18 mouse cellular contexts compared by ENCODE assay signal in the genomic region with DNA sequence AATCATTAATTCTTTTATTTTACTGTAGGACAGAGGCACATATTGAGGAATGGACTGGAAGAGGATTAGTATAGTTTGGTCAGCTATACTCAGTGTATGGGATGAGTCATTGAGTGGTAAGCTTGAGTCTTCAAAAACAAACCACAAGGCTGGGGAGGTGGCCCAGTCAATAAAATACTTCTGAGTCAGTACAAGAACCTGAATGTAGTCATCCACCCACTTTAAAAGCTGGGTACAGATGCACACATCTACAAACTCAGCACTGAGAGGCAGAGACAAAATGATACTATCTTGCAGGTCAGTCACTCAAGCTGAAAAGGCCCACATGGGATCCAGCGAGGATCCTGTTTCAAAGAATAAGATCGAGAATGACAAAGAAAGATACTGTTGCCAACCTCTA.
A peak's percentile ranks its signal among the peaks of the same experiment; 100 is the strongest.
DNase-seq lines count a peak whose midpoint lies in the region; ATAC-seq and TF ChIP-seq lines count a peak whose summit lies in the region.
"Had no signal": no experiment of that assay in that cellular context is flagged by ENCODE, and none has a peak within 500 bp of the region (broad histone marks: within the 10 kb centered on the region; RNA-seq: fewer than 3 reads in every experiment).

No protein-coding gene starts in this region.

- no peak for TF ChIP-seq EP300 in lung, postnatal 0 days (IDR thresholded peaks at IDR 0.05)

- ATAC-seq in lung, postnatal 0 days, result peak; percentile 46; the same call in 1 of the 2 replicates
- ATAC-seq: hindbrain, embryonic 16.5 days; liver, embryonic 12.5 days had no signal

- no peaks in the 10 kb centered on the region for H3K4me1 ChIP-seq in lung, postnatal 0 days (ENCODE audit: insufficient read depth, low read depth, low read length)
- no peaks in the 10 kb centered on the region for H3K4me1 ChIP-seq in lung, adult 2 months (ENCODE audit: control insufficient read depth, insufficient read depth, low read length)
- H3K4me1 ChIP-seq: liver, embryonic 12.5 days had no signal

- no peak overlapping the region for H3K4me2 ChIP-seq in lung, postnatal 0 days (replicated peaks; ENCODE audit: low read depth, low read length)
- H3K4me2 ChIP-seq: embryonic facial prominence, embryonic 12.5 days; forebrain, embryonic 13.5 days; heart, embryonic 13.5 days; liver, embryonic 12.5 days; midbrain, embryonic 11.5 days had no signal

- H3K9me3 ChIP-seq in lung, postnatal 0 days (ENCODE audit: low read length), result no peaks in the 10 kb centered on the region
- H3K9me3 ChIP-seq: embryonic facial prominence, embryonic 12.5 days; forebrain, embryonic 13.5 days; heart, embryonic 13.5 days; liver, embryonic 12.5 days had no signal

- intact Hi-C loops in heart, postnatal 14 days (cut with DNase I), result no loop called here

- no peaks in the 10 kb centered on the region for H3K36me3 ChIP-seq in lung, postnatal 0 days (ENCODE audit: insufficient read depth, low read length)
- H3K36me3 ChIP-seq: embryonic facial prominence, embryonic 12.5 days; heart, embryonic 13.5 days; liver, embryonic 12.5 days had no signal

- no peak for TF ChIP-seq POLR2A in lung, adult 2 months (IDR thresholded peaks at IDR 0.05; ENCODE audit: borderline replicate concordance, extremely low read depth, low read depth, low read length)

- no peak for TF ChIP-seq CTCF in lung, postnatal 0 days (IDR thresholded peaks at IDR 0.05)
- TF ChIP-seq CTCF in lung, adult 2 months (IDR thresholded peaks at IDR 0.05; ENCODE audit: insufficient read depth, low read length), result no peak

- no peak overlapping the region for H3K4me3 ChIP-seq in lung, postnatal 0 days (ENCODE audit: low read depth, low read length)
- H3K4me3 ChIP-seq in lung, adult 2 months (replicated peaks; ENCODE audit: extremely low read depth, low read depth, low read length), result no peak overlapping the region
- H3K4me3 ChIP-seq: embryonic facial prominence, embryonic 12.5 days; forebrain, embryonic 13.5 days; gastrocnemius, adult 2 months; heart, embryonic 13.5 days; liver, embryonic 12.5 days had no signal

- H3K9ac ChIP-seq in lung, postnatal 0 days (replicated peaks; ENCODE audit: low read depth), result no peak overlapping the region
- H3K9ac ChIP-seq: embryonic facial prominence, embryonic 12.5 days; forebrain, embryonic 13.5 days; heart, embryonic 13.5 days; liver, embryonic 12.5 days had no signal

- DNase-seq in lung, postnatal 0 days (ENCODE audit: low spot score), result no peak
- no peak for DNase-seq in lung, adult 2 months
- peak; percentile 82 for DNase-seq in Muller cell, postnatal 12 days (ENCODE audit: inconsistent ontology term)
- DNase-seq in fibroblast of lung, adult 2 months (ENCODE audit: low read depth), result peak; percentile 58
- no peak for DNase-seq in heart, postnatal 14 days
- no peak for DNase-seq in right cerebral cortex, postnatal 4 days
- DNase-seq: adrenal gland, postnatal 10 days; cerebellum, adult 11 months; cerebellum, adult 9-10 months; gastrocnemius, adult 2 months; gastrocnemius, postnatal 36 days; kidney, adult 18-20 months had no signal

- no peaks in the 10 kb centered on the region for H3K27me3 ChIP-seq in lung, postnatal 0 days (replicated peaks; ENCODE audit: insufficient read depth, low read length)
- H3K27me3 ChIP-seq: embryonic facial prominence, embryonic 12.5 days; forebrain, embryonic 13.5 days; heart, embryonic 13.5 days; liver, embryonic 12.5 days had no signal

- 74% methylated on average over 2 of the region's 2 CpGs for WGBS in lung, postnatal 0 days
- WGBS in lung, adult 2 months, result 69% methylated on average over 2 of the region's 2 CpGs

- no peak overlapping the region for H3K27ac ChIP-seq in lung, postnatal 0 days (ENCODE audit: low read length)
- H3K27ac ChIP-seq: embryonic facial prominence, embryonic 12.5 days; forebrain, embryonic 13.5 days; gastrocnemius, adult 2 months; heart, embryonic 13.5 days; liver, embryonic 12.5 days had no signal

Comparison
In these comparisons a context has a peak if more than half of its experiments do, and no peak if none do; other contexts are left out.
1. DNase-seq: peak in Muller cell, postnatal 12 days (single experiment) and fibroblast of lung, adult 2 months (single experiment); none in lung, postnatal 0 days (single experiment), lung, adult 2 months (single experiment), heart, postnatal 14 days (0 of 2) and right cerebral cortex, postnatal 4 days (single experiment).